Mouse (Mus musculus) neural tube, embryonic 11.5 days (tissue): ENCODE measurements around the gene Ctnnal1. TPM values are rescaled to one million over a fixed set of nuclear protein-coding genes. Genes with fewer than 3 reads are reported as not detected.
A peak's percentile ranks its signal among the peaks of the same experiment; 100 is the strongest.

ENCODE experiments used
- ATAC-seq: fragments of 200-750 bp; cut with Nextera tagmentation; 2 replicates; pipeline ENCODE4 v1.8.0; 2017; ENCODE audit warnings: moderate number of reproducible peaks, mild to moderate bottlenecking, moderate TSS enrichment, moderate library complexity; ENCODE audit not compliant: insufficient read depth, low FRiP score, low TSS enrichment
- DNase-seq: peaks from one replicate; pipeline ENCODE4 v3.0.0-alpha.2; 2015; ENCODE audit warnings: low spot score
- H3K27ac ChIP-seq: fragments of 300-500 bp; sonication (generic); 2 replicates; pipeline ENCODE4 v1.5.1; 2014; ENCODE audit warnings: low read depth, mild to moderate bottlenecking, low read length
- H3K27me3 ChIP-seq: fragments of 300-500 bp; sonication (generic); 2 replicates; pipeline ENCODE4 v1.6.1; 2014; ENCODE audit warnings: mild to moderate bottlenecking, low read length, mixed read lengths; ENCODE audit not compliant: control insufficient read depth, insufficient read depth
- H3K36me3 ChIP-seq: fragments of 300-500 bp; sonication (generic); 2 replicates; pipeline ENCODE4 v1.6.1; 2014; ENCODE audit warnings: mild to moderate bottlenecking, low read length, moderate library complexity, mixed read lengths; ENCODE audit not compliant: control insufficient read depth, insufficient read depth
- H3K4me1 ChIP-seq: fragments of 300-500 bp; sonication (generic); 2 replicates; pipeline ENCODE4 v1.6.1; 2014; ENCODE audit warnings: low read length, mixed read lengths; ENCODE audit not compliant: control insufficient read depth, insufficient read depth
- H3K4me2 ChIP-seq: fragments of 300-500 bp; sonication (generic); 2 replicates; pipeline ENCODE4 v1.6.1; 2014; ENCODE audit warnings: low read depth, mild to moderate bottlenecking, moderate library complexity
- H3K4me3 ChIP-seq: fragments of 300-500 bp; sonication (generic); 2 replicates; pipeline ENCODE4 v1.5.1; 2014; ENCODE audit warnings: low read depth, low read length
- H3K9ac ChIP-seq: fragments of 300-500 bp; sonication (generic); 2 replicates; pipeline ENCODE4 v1.6.1; 2014; ENCODE audit warnings: mild to moderate bottlenecking, low read length
- H3K9me3 ChIP-seq: fragments of 300-500 bp; sonication (generic); 2 replicates; pipeline ENCODE4 v1.6.1; 2016; ENCODE audit warnings: low read length; ENCODE audit not compliant: control insufficient read depth
- WGBS: fragments of 180-500 bp; shearing (Covaris S2); extraction: QIAGEN DNeasy Blood & Tissue Kit; methylation state at CpG from one replicate; pipeline ENCODE4 v1.1.7; 2014; 5-methylcytosine and 5-hydroxymethylcytosine counted together
- polyA plus RNA-seq: library from polyadenylated mRNA; unstranded; fragments of >200 nt; fragmentation: Nextera tagmentation; extraction: Ambion mirVana; gene quantifications from 2 replicates; pipeline ENCODE4 v1.2.1, GENCODE M21; 2014

The Ctnnal1 gene
- polyA plus RNA-seq, 1 experiment from 2014 or later, result 27.4 TPM

DNA sequence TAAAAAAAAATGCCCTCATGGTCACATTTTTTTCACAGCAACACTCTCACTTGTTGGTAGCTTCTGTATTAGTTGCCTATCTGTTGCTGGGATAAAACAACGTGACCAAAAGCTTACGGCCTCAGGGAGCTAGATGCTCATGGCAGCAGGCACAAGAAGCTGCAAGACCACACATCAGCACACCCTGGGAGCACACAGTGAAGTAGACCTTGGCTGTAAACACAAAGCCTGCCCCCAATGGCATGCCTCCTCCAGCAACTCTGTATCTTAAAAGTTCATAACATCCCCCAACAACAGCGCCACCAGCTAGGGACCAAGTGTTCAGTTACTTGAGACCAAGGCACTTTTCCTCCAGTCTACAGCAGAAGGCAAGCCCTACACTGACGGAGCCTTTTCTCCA lies 55.9 kb downstream of the Ctnnal1 start:
- no peak for DNase-seq
- Histone ChIP-seq H3K4me2 (no peak overlapping the region), H3K27ac (no peak overlapping the region), H3K4me3 (no peak overlapping the region), H3K36me3 (peaks cover 3% of the 10 kb centered on the region; the same call in 1 of the 2 replicates), H3K4me1 (no peaks in the 10 kb centered on the region), H3K27me3 (no peaks in the 10 kb centered on the region), H3K9ac (no peak overlapping the region), H3K9me3 (no peaks in the 10 kb centered on the region)
- 73% methylated on average over 4 of the region's 4 CpGs for WGBS
- no peak for ATAC-seq

DNA sequence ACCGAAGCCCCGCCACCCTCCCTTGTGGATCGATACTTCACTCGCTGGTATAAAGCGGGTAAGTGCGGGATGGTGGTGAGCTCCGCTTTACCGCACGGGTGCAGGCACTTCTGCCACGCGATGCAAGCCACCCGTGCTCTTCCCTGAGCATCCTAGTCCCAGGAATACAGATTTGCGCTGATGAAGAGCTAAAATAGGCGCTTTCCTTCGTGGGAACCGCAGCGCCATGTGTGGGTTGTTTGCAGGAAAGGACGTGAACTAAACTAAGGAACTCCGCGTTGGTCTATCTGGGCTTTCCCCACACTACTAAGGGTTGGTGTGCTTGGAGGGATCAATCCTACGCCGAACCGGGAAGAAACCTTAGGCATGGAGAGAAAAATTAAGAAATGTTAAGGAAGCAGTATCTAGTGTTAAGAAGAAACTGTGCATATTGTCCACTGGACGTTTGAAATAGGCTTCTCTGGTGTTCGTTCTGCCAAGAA lies 62.3 kb downstream of the Ctnnal1 start:
- peak overlapping the region; percentile 80 for H3K4me2 ChIP-seq
- H3K4me3 ChIP-seq, result peak overlapping the region; percentile 97
- no peaks in the 10 kb centered on the region for H3K27me3 ChIP-seq
- no peaks in the 10 kb centered on the region for H3K9me3 ChIP-seq
- peaks cover 14% of the 10 kb centered on the region for H3K4me1 ChIP-seq
- peak overlapping the region; percentile 83 for H3K9ac ChIP-seq
- H3K36me3 ChIP-seq, result peaks cover 3% of the 10 kb centered on the region
- no peak for ATAC-seq
- WGBS, result 2% methylated on average over 25 of the region's 25 CpGs
- peak overlapping the region; percentile 44; the same call in 1 of the 2 replicates for H3K27ac ChIP-seq
- no peak for DNase-seq

DNA sequence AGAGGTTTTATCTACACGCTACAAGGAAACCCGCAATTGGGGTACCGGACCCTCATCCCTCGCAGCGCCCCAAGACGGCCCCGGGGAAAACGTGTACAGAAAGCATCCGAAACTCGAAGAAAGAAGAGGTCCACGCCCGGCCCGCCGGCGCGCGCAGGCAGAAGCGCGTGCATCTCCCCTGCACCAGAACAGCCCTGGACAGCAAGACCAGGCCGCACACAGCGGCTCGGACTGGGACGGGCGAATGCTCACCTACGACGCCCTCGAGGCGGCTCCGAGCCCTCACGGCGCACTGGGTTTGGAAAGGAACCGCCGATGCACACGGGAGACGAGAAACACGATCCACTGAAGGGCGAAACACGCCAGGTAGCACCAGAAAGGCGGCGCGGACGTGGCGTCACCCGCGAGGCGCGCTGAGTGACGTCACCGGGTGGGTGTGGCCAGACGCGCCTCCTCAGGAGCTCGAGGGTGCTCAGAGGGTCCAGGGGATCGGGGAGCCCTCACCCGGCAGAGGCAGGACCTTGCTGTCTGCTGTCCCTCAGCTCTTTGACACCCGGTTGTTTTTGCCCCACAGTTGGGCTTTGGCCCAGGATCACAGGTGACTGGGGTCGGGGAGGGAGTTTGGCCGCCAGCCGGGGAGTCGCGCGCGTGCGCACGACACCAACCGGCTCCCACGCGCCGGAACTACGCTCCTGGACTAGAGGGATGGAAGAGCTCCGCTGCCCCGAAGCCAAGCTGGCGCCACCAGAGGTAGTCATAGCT lies 62.9 kb downstream of the Ctnnal1 start, which contains the start of the genes Elp1 and Fam206a:
TSS of gene Elp1 (minus strand) at position 425 of the 762 bp plus-strand sequence.
TSS of gene Fam206a (plus strand) at position 439 of the 762 bp plus-strand sequence.
- DNase-seq, result peak; percentile 97
- H3K4me2 ChIP-seq, result peak within 1 kb of the TSS; percentile 80
- peak within 1 kb of the TSS; percentile 97 for H3K4me3 ChIP-seq
- no peaks in the 10 kb centered on the region for H3K27me3 ChIP-seq
- peaks cover 5% of the 10 kb centered on the region for H3K36me3 ChIP-seq
- H3K27ac ChIP-seq, result peak within 1 kb of the TSS; percentile 75; the same call in 1 of the 2 replicates
- H3K4me1 ChIP-seq, result peaks cover 14% of the 10 kb centered on the region
- peak; percentile 98 for ATAC-seq
- peak within 1 kb of the TSS; percentile 83 for H3K9ac ChIP-seq
- no peaks in the 10 kb centered on the region for H3K9me3 ChIP-seq
- under 1% methylated on average over 72 of the region's 72 CpGs for WGBS

DNA sequence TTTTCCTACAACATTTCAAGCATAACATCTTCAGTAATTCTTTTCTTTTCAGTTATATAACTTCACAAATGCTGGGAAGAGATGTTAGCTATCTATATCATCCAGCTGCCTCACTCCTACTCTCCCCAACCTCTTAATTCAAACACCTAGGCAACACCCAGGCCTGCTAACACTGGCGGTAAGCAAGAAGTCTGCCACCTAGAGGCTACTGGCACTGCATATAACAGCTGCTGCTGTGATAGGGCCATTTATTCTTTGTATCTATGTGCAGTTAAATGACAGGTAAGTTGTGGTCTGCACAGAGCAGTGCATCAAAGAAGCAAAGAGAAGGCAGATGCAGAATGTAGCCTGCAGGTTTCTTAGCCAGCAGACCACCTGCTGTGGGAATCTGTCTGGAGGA lies 73.6 kb downstream of the Ctnnal1 start:
- DNase-seq (no peak), ATAC-seq (no peak)
- no peak overlapping the region for H3K27ac ChIP-seq
- WGBS, result 51% methylated on average over 1 of the region's 1 CpGs
- peaks cover 16% of the 10 kb centered on the region for H3K36me3 ChIP-seq
- H3K27me3 ChIP-seq, result no peaks in the 10 kb centered on the region
- H3K9ac ChIP-seq, result no peak overlapping the region
- H3K4me3 ChIP-seq, result no peak overlapping the region
- H3K9me3 ChIP-seq, result no peaks in the 10 kb centered on the region
- no peaks in the 10 kb centered on the region for H3K4me1 ChIP-seq
- no peak overlapping the region for H3K4me2 ChIP-seq

DNA sequence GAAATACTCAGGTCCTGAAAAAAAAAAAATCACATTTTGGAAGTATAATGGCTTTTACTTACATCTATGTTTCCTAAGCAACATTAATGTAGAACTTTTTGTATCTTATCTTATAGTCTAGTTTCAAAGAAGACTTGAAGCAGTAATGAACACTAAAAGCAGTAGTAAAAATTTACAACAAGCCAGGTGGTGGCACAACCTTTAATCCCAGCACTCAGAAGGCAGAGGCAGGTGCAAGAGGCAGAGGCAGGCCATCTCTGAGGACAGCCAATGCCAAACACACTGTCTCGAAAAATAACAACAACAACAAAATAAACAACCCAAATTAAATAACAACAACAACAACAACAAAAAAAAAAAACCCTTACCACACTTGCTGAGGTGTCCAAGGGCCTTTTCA lies 93.9 kb downstream of the Ctnnal1 start:
- no peak overlapping the region for H3K27ac ChIP-seq
- no peak overlapping the region for H3K9ac ChIP-seq
- H3K9me3 ChIP-seq, result no peaks in the 10 kb centered on the region
- H3K4me2 ChIP-seq, result no peak overlapping the region
- ATAC-seq (no peak), DNase-seq (no peak)
- H3K36me3 ChIP-seq, result peaks cover 23% of the 10 kb centered on the region
- no peaks in the 10 kb centered on the region for H3K27me3 ChIP-seq
- no peak overlapping the region for H3K4me3 ChIP-seq
- 71% methylated on average over 1 of the region's 1 CpGs for WGBS
- no peaks in the 10 kb centered on the region for H3K4me1 ChIP-seq

DNA sequence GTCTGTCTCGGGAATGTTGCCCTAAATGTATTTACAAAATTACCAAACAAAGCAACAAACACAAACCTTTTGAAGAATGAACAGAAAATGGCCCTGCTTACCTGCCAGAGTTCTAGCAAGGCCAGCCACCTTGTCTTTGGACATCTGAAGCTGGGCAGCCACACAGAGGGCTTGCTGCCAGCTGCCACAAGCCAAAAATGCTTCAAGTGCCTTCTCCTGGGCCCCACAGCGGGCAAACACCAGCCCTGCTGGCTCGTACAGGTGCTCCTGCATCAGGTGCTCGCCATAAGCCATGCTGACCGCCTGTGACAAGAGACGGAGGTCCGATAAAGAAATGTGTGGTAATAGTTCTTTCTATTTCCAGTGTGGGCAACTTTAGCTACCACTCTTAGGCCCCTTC lies 96.1 kb downstream of the Ctnnal1 start:
- Histone ChIP-seq H3K27ac (no peak overlapping the region), H3K4me1 (no peaks in the 10 kb centered on the region), H3K9ac (no peak overlapping the region), H3K4me2 (no peak overlapping the region), H3K27me3 (no peaks in the 10 kb centered on the region), H3K4me3 (no peak overlapping the region), H3K36me3 (peaks cover 25% of the 10 kb centered on the region), H3K9me3 (no peaks in the 10 kb centered on the region)
- no peak for ATAC-seq
- DNase-seq, result no peak
- WGBS, result 94% methylated on average over 7 of the region's 7 CpGs

DNA sequence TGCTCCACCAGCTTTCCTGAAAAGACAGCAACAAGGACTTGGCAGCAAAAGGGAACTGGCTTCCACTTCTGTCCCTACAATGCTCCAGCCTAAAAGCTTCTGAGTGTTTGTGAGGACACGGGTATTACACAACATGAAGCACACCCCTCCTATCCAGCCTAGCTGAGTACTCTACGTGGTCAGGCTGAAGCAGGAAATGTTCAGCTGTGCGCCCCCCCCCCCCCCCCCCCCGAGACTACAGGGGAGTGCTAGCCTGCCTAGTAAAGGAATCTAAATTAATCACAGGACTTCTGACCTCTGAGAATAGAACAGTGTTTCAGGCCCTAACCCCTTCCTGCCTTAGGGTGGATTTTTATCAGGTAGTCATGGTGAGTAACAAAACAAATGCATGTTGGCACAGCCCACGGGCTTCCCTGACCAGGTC lies 97.1 kb downstream of the Ctnnal1 start:
- no peak overlapping the region for H3K4me2 ChIP-seq
- 84% methylated on average over 4 of the region's 5 CpGs for WGBS
- H3K4me3 ChIP-seq, result no peak overlapping the region
- no peaks in the 10 kb centered on the region for H3K27me3 ChIP-seq
- H3K4me1 ChIP-seq, result no peaks in the 10 kb centered on the region
- no peak overlapping the region for H3K9ac ChIP-seq
- DNase-seq (no peak), ATAC-seq (no peak)
- H3K9me3 ChIP-seq, result no peaks in the 10 kb centered on the region
- peaks cover 23% of the 10 kb centered on the region for H3K36me3 ChIP-seq
- H3K27ac ChIP-seq, result no peak overlapping the region
